Mouse (Mus musculus) embryonic fibroblast, embryonic 13.5 days (primary cell): ENCODE data around the gene Lrrc32. TPM values are rescaled to one million over a fixed set of nuclear protein-coding genes. Genes with fewer than 3 reads are reported as not detected.

Experiments used
- H3K27ac ChIP-seq: 2 replicates; pipeline ENCODE4 v1.5.1; 2012; ENCODE audit warnings: low read length, control low read depth, inconsistent platforms; ENCODE audit not compliant: insufficient read depth
- H3K4me1 ChIP-seq: 2 replicates; pipeline ENCODE4 v1.6.1; 2011; ENCODE audit warnings: low read length; ENCODE audit not compliant: control insufficient read depth, insufficient read depth
- H3K4me3 ChIP-seq: 2 replicates; pipeline ENCODE4 v1.5.1; 2011; ENCODE audit warnings: mild to moderate bottlenecking, control low read depth, low read length; ENCODE audit not compliant: insufficient read depth
- CTCF ChIP-seq: IDR thresholded peaks from 2 replicates; pipeline ENCODE4 v1.5.1; 2011; ENCODE audit warnings: mild to moderate bottlenecking, control low read depth, low read length, moderate library complexity, borderline replicate concordance; ENCODE audit not compliant: insufficient read depth
- POLR2A ChIP-seq: IDR thresholded peaks from 2 replicates; pipeline ENCODE4 v1.6.1; 2011; ENCODE audit warnings: low read depth, mild to moderate bottlenecking, control low read depth, low read length, moderate library complexity
- polyA plus RNA-seq: library from polyadenylated mRNA; stranded (reverse); fragments of >200 nt; gene quantifications from 2 replicates; pipeline ENCODE4 v1.2.4, GENCODE M21; 2011; ENCODE audit warnings: low read depth; ENCODE audit not compliant: missing spikeins, insufficient read length

Lrrc32 gene
- polyA plus RNA-seq, 1 experiment: 95.5 TPM

GRCm38 (mm10) chr7:98487202-98487980, 1.7 kb upstream of the Lrrc32 start:
- no peak overlapping the region for H3K4me3 ChIP-seq
- TF ChIP-seq POLR2A (no peak), CTCF (no peak)
- H3K4me1 ChIP-seq: peaks cover 16% of the 10 kb centered on the region
- no peak overlapping the region for H3K27ac ChIP-seq

- Histone ChIP-seq H3K4me3 (no peak overlapping the region), H3K4me1 (peaks cover 16% of the 10 kb centered on the region), H3K27ac (no peak overlapping the region)
- TF ChIP-seq POLR2A (no peak; the same call in 1 of the 2 replicates), CTCF (no peak)
Observed at GRCm38 (mm10) chr7:98488398-98489130, 519 bp upstream of the Lrrc32 start.

GRCm38 (mm10) chr7:98489623-98490084, 571 bp downstream of the Lrrc32 start:
- Histone ChIP-seq H3K4me3 (peak overlapping the region; percentile 56), H3K27ac (peak overlapping the region; percentile 59; the same call in 1 of the 2 replicates), H3K4me1 (peaks cover 22% of the 10 kb centered on the region)
- no peak for TF ChIP-seq CTCF
- TF ChIP-seq POLR2A: peak; percentile 63

GRCm38 (mm10) chr7:98490328-98490727, 1.2 kb downstream of the Lrrc32 start:
- H3K27ac ChIP-seq: peak overlapping the region; percentile 59
- H3K4me3 ChIP-seq: peak overlapping the region; percentile 56
- H3K4me1 ChIP-seq: peaks cover 19% of the 10 kb centered on the region
- TF ChIP-seq CTCF: no peak

GRCm38 (mm10) chr7:98490911-98491310, 1.8 kb downstream of the Lrrc32 start:
- H3K4me1 ChIP-seq: peaks cover 18% of the 10 kb centered on the region; the same call in 1 of the 2 replicates
- peak overlapping the region; percentile 59; the same call in 1 of the 2 replicates for H3K27ac ChIP-seq
- TF ChIP-seq POLR2A: no peak; the same call in 1 of the 2 replicates
- no peak for TF ChIP-seq CTCF
- H3K4me3 ChIP-seq: peak overlapping the region; percentile 56

- peaks cover 16% of the 10 kb centered on the region; the same call in 1 of the 2 replicates for H3K4me1 ChIP-seq
- peak overlapping the region; percentile 64 for H3K27ac ChIP-seq
- peak overlapping the region; percentile 56 for H3K4me3 ChIP-seq
- no peak for TF ChIP-seq CTCF
Observed at GRCm38 (mm10) chr7:98491451-98492200, 2.5 kb downstream of the Lrrc32 start.

GRCm38 (mm10) chr7:98492331-98492730, 3.2 kb downstream of the Lrrc32 start:
- peaks cover 19% of the 10 kb centered on the region; the same call in 1 of the 2 replicates for H3K4me1 ChIP-seq
- TF ChIP-seq CTCF (no peak), POLR2A (no peak; the same call in 1 of the 2 replicates)
- H3K4me3 ChIP-seq: peak overlapping the region; percentile 38
- peak overlapping the region; percentile 64 for H3K27ac ChIP-seq

- Histone ChIP-seq H3K4me1 (peaks cover 24% of the 10 kb centered on the region), H3K4me3 (peak overlapping the region; percentile 38; the same call in 1 of the 2 replicates), H3K27ac (peak overlapping the region; percentile 64)
- TF ChIP-seq CTCF (no peak), POLR2A (no peak; the same call in 1 of the 2 replicates)
Observed at GRCm38 (mm10) chr7:98493307-98493706, 4.2 kb downstream of the Lrrc32 start.

GRCm38 (mm10) chr7:98493901-98494480, 4.9 kb downstream of the Lrrc32 start:
- Histone ChIP-seq H3K4me1 (peaks cover 24% of the 10 kb centered on the region), H3K4me3 (no peak overlapping the region), H3K27ac (peak overlapping the region; percentile 64)
- TF ChIP-seq POLR2A: no peak
- TF ChIP-seq CTCF: no peak
